Mouse (Mus musculus): ENCODE measurements around the gene Ralgapa1. TPM values are rescaled to one million over a fixed set of nuclear protein-coding genes. Genes with fewer than 3 reads are reported as not detected.

Gene Ralgapa1
- 211 TPM in 1 of 2 replicates, not detected in the other for polyA plus RNA-seq (2012; ENCODE audit: insufficient read depth, insufficient read length, low replicate concordance, missing spikeins)

GRCm38 (mm10) chr12:55820661-55821314 is at the start of gene Ralgapa1:
Gene Ralgapa1 (minus strand): TSS chr12:55821167.
- Histone ChIP-seq H3K27ac (ENCODE audit: insufficient read depth, low read depth, low read length) (peak within 1 kb of the TSS; percentile 91), H3K4me3 (ENCODE audit: insufficient read depth, low read depth, low read length) (peak within 1 kb of the TSS; percentile 99), H3K4me1 (ENCODE audit: control insufficient read depth, insufficient read depth, low read length) (no peaks in the 10 kb centered on the region; the same call in 1 of the 2 replicates)
- WGBS = under 1% methylated on average over 75 of the region's 78 CpGs
- peak; percentile 87 for TF ChIP-seq POLR2A (IDR thresholded peaks at IDR 0.05; ENCODE audit: insufficient read depth, low read depth, low read length)
- no peak; the same call in 1 of the 2 replicates for TF ChIP-seq CTCF (IDR thresholded peaks at IDR 0.05; ENCODE audit: insufficient read depth, low read depth, low read length)

DNA sequence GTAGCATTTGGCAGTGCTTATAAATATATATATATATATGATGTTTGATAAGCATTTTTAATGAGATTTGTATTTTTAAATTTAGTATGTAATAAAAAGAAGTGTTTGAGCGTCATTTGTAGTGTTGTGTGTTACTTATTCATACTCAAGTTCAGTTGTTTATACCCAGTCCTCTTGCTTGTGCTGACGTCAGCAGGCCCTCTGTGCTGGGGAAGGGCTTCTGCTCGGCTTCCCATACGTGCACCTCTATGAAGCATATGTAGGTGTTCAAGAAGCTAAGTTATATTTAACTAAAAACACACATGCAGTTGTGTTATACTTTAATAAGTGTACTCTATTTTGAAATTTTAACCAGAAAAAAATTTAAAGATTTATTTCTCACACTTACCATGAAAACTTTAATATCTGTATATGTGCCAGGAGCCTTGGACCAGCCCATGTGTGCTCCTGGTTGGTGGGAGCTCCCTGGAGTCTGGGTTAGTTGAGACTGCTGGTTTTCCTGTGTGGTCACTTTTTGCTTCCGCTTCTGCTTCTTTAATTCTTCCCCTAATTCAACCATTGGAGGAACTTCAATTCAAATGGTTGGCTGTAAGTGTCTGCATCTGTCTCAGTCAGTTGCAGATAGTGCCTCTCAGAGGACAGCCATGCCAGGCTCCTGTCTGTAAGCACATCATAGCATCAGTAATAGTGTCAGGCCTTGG is 48.8 kb upstream of the Ralgapa1 start:
- Histone ChIP-seq H3K4me3 (ENCODE audit: insufficient read depth, low read depth, low read length) (no peak overlapping the region), H3K27ac (ENCODE audit: insufficient read depth, low read depth, low read length) (no peak overlapping the region), H3K4me1 (ENCODE audit: control insufficient read depth, insufficient read depth, low read length) (no peaks in the 10 kb centered on the region)
- 96% methylated on average over 5 of the region's 5 CpGs for WGBS
- no peak for TF ChIP-seq POLR2A (IDR thresholded peaks at IDR 0.05; ENCODE audit: insufficient read depth, low read depth, low read length)
- no peak for TF ChIP-seq CTCF (IDR thresholded peaks at IDR 0.05; ENCODE audit: insufficient read depth, low read depth, low read length)

DNA sequence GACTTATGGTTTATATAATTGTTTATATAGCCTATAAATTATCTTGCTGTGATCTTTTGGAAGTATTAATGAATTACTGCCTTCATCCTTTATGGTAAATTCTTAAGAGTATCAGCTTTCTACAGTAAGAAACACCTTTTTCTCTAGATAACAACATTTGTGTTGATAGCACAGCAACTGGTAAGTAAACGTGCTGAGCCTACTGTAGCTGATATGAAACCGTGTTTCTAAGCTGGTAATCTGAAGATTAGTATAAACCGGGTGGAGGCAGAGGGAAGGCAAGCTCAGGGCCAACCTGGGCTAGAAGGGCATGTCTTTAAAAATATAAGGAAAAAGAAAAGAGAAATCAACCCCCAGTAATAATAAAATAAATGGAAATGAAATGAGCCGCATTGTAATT is 46.8 kb upstream of the Ralgapa1 start:
- Histone ChIP-seq H3K27ac (ENCODE audit: insufficient read depth, low read depth, low read length) (no peak overlapping the region), H3K4me1 (ENCODE audit: control insufficient read depth, insufficient read depth, low read length) (no peaks in the 10 kb centered on the region), H3K4me3 (ENCODE audit: insufficient read depth, low read depth, low read length) (no peak overlapping the region)
- 94% methylated on average over 4 of the region's 4 CpGs for WGBS
- TF ChIP-seq CTCF (IDR thresholded peaks at IDR 0.05; ENCODE audit: insufficient read depth, low read depth, low read length) (no peak), POLR2A (IDR thresholded peaks at IDR 0.05; ENCODE audit: insufficient read depth, low read depth, low read length) (no peak)

DNA sequence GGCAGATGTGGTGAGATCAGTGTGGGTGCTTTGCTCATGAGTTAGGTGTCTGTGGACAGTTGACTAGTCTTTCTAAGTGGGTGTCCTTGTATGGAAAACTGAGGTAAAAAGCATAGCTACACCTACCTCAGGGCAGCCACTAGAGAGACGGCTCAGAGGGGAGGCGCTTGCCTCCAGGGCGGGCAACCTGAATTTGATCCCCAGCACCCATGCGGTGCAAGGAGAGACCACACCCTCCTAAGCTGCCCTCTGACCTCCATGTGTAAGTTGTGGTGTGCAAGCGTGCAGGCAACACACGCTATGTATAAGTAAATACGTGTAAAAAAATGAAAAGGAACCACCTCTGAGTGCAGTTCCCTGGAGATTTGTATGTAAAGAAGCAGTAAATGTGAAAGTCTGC is 39.7 kb upstream of the Ralgapa1 start:
- TF ChIP-seq POLR2A (IDR thresholded peaks at IDR 0.05; ENCODE audit: insufficient read depth, low read depth, low read length) = no peak
- no peak for TF ChIP-seq CTCF (IDR thresholded peaks at IDR 0.05; ENCODE audit: insufficient read depth, low read depth, low read length)
- H3K4me3 ChIP-seq (ENCODE audit: insufficient read depth, low read depth, low read length) = no peak overlapping the region

DNA sequence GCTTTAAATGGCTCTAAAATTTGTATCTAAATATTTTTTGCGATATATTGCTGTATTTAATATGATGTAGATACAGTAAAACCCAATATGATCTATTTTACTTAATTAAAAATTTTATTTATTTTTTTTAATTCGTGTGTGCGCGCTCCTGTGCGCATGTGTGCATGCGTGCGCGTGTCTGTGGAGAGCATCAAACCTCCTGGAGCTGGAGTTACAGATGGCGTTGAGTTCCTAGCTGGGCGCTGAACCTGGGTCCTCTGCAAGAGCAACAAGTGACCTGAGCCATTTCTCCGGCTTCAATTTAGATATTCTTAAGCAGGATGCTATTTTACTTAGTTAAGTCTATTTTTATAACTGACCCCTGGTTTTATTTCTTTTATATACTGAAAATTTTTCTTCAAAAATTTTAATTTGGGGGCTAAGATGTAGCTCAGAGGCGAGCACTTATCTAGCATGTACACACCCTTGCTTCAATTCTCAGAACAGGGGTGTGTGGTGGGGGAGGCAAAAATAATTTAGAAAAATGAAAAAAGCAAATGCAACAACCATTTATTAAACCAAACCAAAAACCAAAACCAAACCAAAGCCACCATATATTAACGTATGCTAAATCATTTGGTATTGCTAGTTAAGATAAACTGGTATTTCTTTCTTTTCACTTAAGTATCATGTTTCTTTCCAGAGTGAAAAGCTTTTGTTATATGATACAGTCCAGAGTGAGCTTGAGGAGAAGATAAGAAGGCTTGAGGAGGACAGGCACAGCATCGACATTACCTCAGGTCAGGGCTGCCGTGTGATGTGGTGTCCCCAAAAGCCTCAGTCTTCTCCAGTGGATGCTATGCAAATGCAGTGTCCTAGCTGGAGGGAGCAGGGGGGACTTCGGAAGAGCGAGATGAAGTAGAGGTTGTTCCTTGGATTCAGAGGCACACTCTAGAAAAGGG is 38.7 kb upstream of the Ralgapa1 start:
- TF ChIP-seq POLR2A (IDR thresholded peaks at IDR 0.05; ENCODE audit: insufficient read depth, low read depth, low read length) = no peak
- TF ChIP-seq CTCF (IDR thresholded peaks at IDR 0.05; ENCODE audit: insufficient read depth, low read depth, low read length) = no peak
- Histone ChIP-seq H3K27ac (ENCODE audit: insufficient read depth, low read depth, low read length) (no peak overlapping the region), H3K4me3 (ENCODE audit: insufficient read depth, low read depth, low read length) (no peak overlapping the region), H3K4me1 (ENCODE audit: control insufficient read depth, insufficient read depth, low read length) (no peaks in the 10 kb centered on the region)
- 96% methylated on average over 17 of the region's 17 CpGs for WGBS

More for the DNA sequence above, 39.7 kb upstream of the Ralgapa1 start:
- 97% methylated on average over 7 of the region's 7 CpGs for WGBS
- no peak overlapping the region for H3K27ac ChIP-seq (ENCODE audit: insufficient read depth, low read depth, low read length)
- H3K4me1 ChIP-seq (ENCODE audit: control insufficient read depth, insufficient read depth, low read length) = no peaks in the 10 kb centered on the region

DNA sequence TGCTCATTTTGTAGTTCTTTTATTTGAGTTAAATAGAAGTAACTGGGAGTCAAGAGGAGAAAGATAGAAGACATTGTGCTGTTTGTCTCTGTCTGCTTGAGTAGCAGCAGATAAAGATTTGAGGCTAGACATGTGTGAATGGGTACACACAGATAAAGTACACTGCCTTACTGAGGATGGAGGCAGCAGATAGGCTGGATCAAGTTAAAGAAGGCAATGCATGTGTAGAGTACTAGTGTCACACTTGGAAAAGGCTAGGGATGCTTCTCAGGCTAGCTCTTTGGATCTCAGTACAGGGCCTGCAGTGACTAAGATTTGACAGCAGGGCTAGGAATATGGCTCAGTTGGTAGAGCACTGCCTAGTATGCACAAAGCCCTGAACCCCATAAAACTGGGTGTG is 29.7 kb upstream of the Ralgapa1 start:
- TF ChIP-seq POLR2A (IDR thresholded peaks at IDR 0.05; ENCODE audit: insufficient read depth, low read depth, low read length) (no peak), CTCF (IDR thresholded peaks at IDR 0.05; ENCODE audit: insufficient read depth, low read depth, low read length) (no peak)
- no peak overlapping the region for H3K4me3 ChIP-seq (ENCODE audit: insufficient read depth, low read depth, low read length)
- H3K27ac ChIP-seq (ENCODE audit: insufficient read depth, low read depth, low read length) = no peak overlapping the region
- no peaks in the 10 kb centered on the region for H3K4me1 ChIP-seq (ENCODE audit: control insufficient read depth, insufficient read depth, low read length)

DNA sequence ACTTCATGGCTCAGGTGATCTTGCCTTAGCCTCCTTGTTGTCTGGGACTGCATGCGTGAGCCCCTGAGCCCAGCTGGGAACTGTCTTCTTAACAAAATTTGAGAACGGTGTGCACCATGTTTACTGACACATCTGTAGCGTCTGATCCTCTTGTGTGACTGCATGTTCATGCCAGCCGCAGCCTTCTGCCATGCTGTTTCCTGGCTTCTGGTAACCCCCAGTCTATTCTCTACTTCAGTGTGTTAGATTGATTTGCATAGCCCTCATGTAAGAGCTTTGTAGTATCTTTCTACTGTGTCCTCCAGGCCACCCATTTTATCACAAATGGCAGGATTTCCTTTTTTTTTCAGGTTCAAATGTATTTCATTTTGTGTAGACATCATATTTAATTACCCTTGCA is 26.9 kb upstream of the Ralgapa1 start:
- Histone ChIP-seq H3K27ac (ENCODE audit: insufficient read depth, low read depth, low read length) (no peak overlapping the region), H3K4me1 (ENCODE audit: control insufficient read depth, insufficient read depth, low read length) (no peaks in the 10 kb centered on the region), H3K4me3 (ENCODE audit: insufficient read depth, low read depth, low read length) (no peak overlapping the region)
- 98% methylated on average over 4 of the region's 4 CpGs for WGBS
- TF ChIP-seq POLR2A (IDR thresholded peaks at IDR 0.05; ENCODE audit: insufficient read depth, low read depth, low read length) (no peak), CTCF (IDR thresholded peaks at IDR 0.05; ENCODE audit: insufficient read depth, low read depth, low read length) (no peak)

- Histone ChIP-seq H3K4me1 (ENCODE audit: control insufficient read depth, insufficient read depth, low read length) (no peaks in the 10 kb centered on the region), H3K27ac (ENCODE audit: insufficient read depth, low read depth, low read length) (no peak overlapping the region), H3K4me3 (ENCODE audit: insufficient read depth, low read depth, low read length) (no peak overlapping the region)
- WGBS = 61% methylated on average over 1 of the region's 1 CpGs
- TF ChIP-seq CTCF (IDR thresholded peaks at IDR 0.05; ENCODE audit: insufficient read depth, low read depth, low read length) (no peak), POLR2A (IDR thresholded peaks at IDR 0.05; ENCODE audit: insufficient read depth, low read depth, low read length) (no peak)
Observed at GRCm38 (mm10) chr12:55846741-55847140, 25.8 kb upstream of the Ralgapa1 start.

All from olfactory bulb, adult 2 months (tissue).